8 mouse cellular contexts compared by ENCODE assay signal in genomic region chr1:156420671-156421297, GRCm38 (mm10). TPM values are rescaled to one million over a fixed set of nuclear protein-coding genes. Genes with fewer than 3 reads are reported as not detected.
DNase-seq lines count a peak whose midpoint lies in the region; ATAC-seq and TF ChIP-seq lines count a peak whose summit lies in the region.

Gene Axdnd1 (minus strand): TSS chr1:156421159.

- peak; percentile 91 for ATAC-seq in cerebellum, adult (ENCODE audit: insufficient number of reproducible peaks, low FRiP score, low TSS enrichment)
- ATAC-seq in forebrain, embryonic 14.5 days: peak; percentile 97
- peak; percentile 88 for ATAC-seq in neutrophil, adult 5-6 weeks (ENCODE audit: extremely low read depth, insufficient number of reproducible peaks, low FRiP score, poor library complexity, severe bottlenecking)

- TF ChIP-seq CTCF in ES-Bruce4 (IDR thresholded peaks at IDR 0.05; ENCODE audit: low read depth, low read length): no peak
- TF ChIP-seq CTCF in lung, adult 2 months (IDR thresholded peaks at IDR 0.05; ENCODE audit: insufficient read depth, low read length): no peak

- H3K4me1 ChIP-seq in ES-Bruce4 (ENCODE audit: control insufficient read depth, insufficient read depth, low read length): no peaks in the 10 kb centered on the region
- H3K4me1 ChIP-seq in forebrain, embryonic 14.5 days (ENCODE audit: control insufficient read depth, insufficient read depth, low read length): peaks cover 3% of the 10 kb centered on the region; the same call in 1 of the 2 replicates
- peaks cover 4% of the 10 kb centered on the region; the same call in 1 of the 2 replicates for H3K4me1 ChIP-seq in lung, adult 2 months (ENCODE audit: control insufficient read depth, insufficient read depth, low read length)

- TF ChIP-seq EP300 in ES-Bruce4 (IDR thresholded peaks at IDR 0.05; ENCODE audit: insufficient read depth, low read depth, low read length): no peak

- peak; percentile 93 for DNase-seq in forebrain, embryonic 14.5 days (ENCODE audit: low spot score)
- DNase-seq in heart, postnatal 25 days (ENCODE audit: low spot score): peak; percentile 77
- peak; percentile 73 to 90 for DNase-seq in layer of hippocampus, adult 18-20 months (ENCODE audit: low spot score in 2 of 2)
- DNase-seq in lung, adult 2 months: peak; percentile 80
- peak; percentile 88 to 91 for DNase-seq in thymus, adult 18-20 months

- no peaks in the 10 kb centered on the region for H3K27me3 ChIP-seq in ES-Bruce4 (ENCODE audit: control insufficient read depth, insufficient read depth, low read length, poor library complexity, severe bottlenecking)
- H3K27me3 ChIP-seq in forebrain, embryonic 14.5 days (replicated peaks; ENCODE audit: control insufficient read depth, insufficient read depth, low read length): no peaks in the 10 kb centered on the region

- peak within 1 kb of the TSS; percentile 74 for H3K4me3 ChIP-seq in ES-Bruce4 (ENCODE audit: low read depth, low read length)
- H3K4me3 ChIP-seq in forebrain, embryonic 14.5 days (ENCODE audit: low read depth, low read length): peak within 1 kb of the TSS; percentile 60
- peak within 1 kb of the TSS; percentile 77 for H3K4me3 ChIP-seq in lung, adult 2 months (replicated peaks; ENCODE audit: extremely low read depth, low read depth, low read length)

- H3K9me3 ChIP-seq in ES-Bruce4 (replicated peaks; ENCODE audit: control insufficient read depth, insufficient read depth, low read length, poor library complexity, severe bottlenecking): peaks cover 2% of the 10 kb centered on the region; the same call in 1 of the 2 replicates
- no peaks in the 10 kb centered on the region for H3K9me3 ChIP-seq in forebrain, embryonic 14.5 days (replicated peaks; ENCODE audit: control insufficient read depth, low read length)

- no peak within 1 kb of the TSS for H3K27ac ChIP-seq in ES-Bruce4 (ENCODE audit: insufficient read depth, low read length)
- 0 out of 2 replicates have a peak within 1 kb of the TSS, but pooled peaks have one; percentile 44 for H3K27ac ChIP-seq in forebrain, embryonic 14.5 days (ENCODE audit: low read depth, low read length)

- H3K4me2 ChIP-seq in forebrain, embryonic 14.5 days (ENCODE audit: low read length): peak within 1 kb of the TSS; percentile 67

- intact Hi-C loops in heart, postnatal 25 days (cut with DNase I): loop anchor here (2.0 to 5.0 kb wide), 2 partner anchors 57 to 120 kb away; no protein-coding TSS in a partner anchor

- peak within 1 kb of the TSS; percentile 65 for H3K9ac ChIP-seq in ES-Bruce4 (ENCODE audit: low read depth, poor library complexity, severe bottlenecking)
- peak within 1 kb of the TSS; percentile 59 for H3K9ac ChIP-seq in forebrain, embryonic 14.5 days (ENCODE audit: low read length)

- H3K36me3 ChIP-seq in ES-Bruce4 (ENCODE audit: control insufficient read depth, insufficient read depth, low read length, poor library complexity, severe bottlenecking): no peaks in the 10 kb centered on the region
- H3K36me3 ChIP-seq in forebrain, embryonic 14.5 days (ENCODE audit: control insufficient read depth, insufficient read depth, low read length): no peaks in the 10 kb centered on the region

- peak; percentile 47 for TF ChIP-seq POLR2A in ES-Bruce4 (IDR thresholded peaks at IDR 0.05; ENCODE audit: insufficient read depth, low read length)
- TF ChIP-seq POLR2A in lung, adult 2 months (IDR thresholded peaks at IDR 0.05; ENCODE audit: borderline replicate concordance, extremely low read depth, low read depth, low read length): no peak

- WGBS in forebrain, embryonic 14.5 days: under 1% methylated on average over 44 of the region's 44 CpGs
- under 1% methylated on average over 44 of the region's 44 CpGs for WGBS in lung, adult 2 months

RNA-seq across cellular contexts. Expression of gene Axdnd1, which starts in this region (rescaled TPM):
- polyA plus RNA-seq in ES-Bruce4 (2011; ENCODE audit: insufficient read depth, insufficient read length, low read depth, missing spikeins): 1.5 and 2.9 TPM in 2 replicates
- 0.13 and 0.43 TPM in 2 replicates for polyA plus RNA-seq in forebrain, embryonic 14.5 days (2014; fragmentation: Nextera tagmentation; extraction: Ambion mirVana)
- total RNA-seq in heart, postnatal 25 days (2021): not detected
- total RNA-seq in layer of hippocampus, adult 18-20 months (2021): 1 to 10 TPM in 1 of 2 experiments, under 1 TPM in 1; 0.50 to 1.2 TPM
- polyA plus RNA-seq in lung, adult 2 months (2012; rRNA removed): 0.20 TPM in 1 of 2 replicates, not detected in the other
- 1.2 and 1.7 TPM in 2 replicates for total RNA-seq in neutrophil, adult 5-6 weeks (2017)

Comparison
In these comparisons a context has a peak if more than half of its experiments do, and no peak if none do; other contexts are left out.
1. Peak in DNase-seq, ATAC-seq, H3K4me3 ChIP-seq, H3K27ac ChIP-seq, H3K9ac ChIP-seq and H3K4me2 ChIP-seq in forebrain, embryonic 14.5 days; RNA of the gene not detected or under 1 TPM.
2. Peak in DNase-seq in heart, postnatal 25 days; RNA of the gene not detected or under 1 TPM.
3. Peak in DNase-seq and H3K4me3 ChIP-seq in lung, adult 2 months; RNA of the gene not detected or under 1 TPM.